Mouse (Mus musculus) liver, adult (tissue): Measurements from ENCODE around the gene Hba-a1.
"Not testable (repeated sequence)": the region's sequence is repeated elsewhere in the genome, so short reads cannot be mapped to it uniquely, and the experiment has no call there.

Experiments
- GATA4 ChIP-seq: IDR thresholded peaks from 2 replicates; pipeline ENCODE4 v1.6.1; 2014; ENCODE audit warnings: mild to moderate bottlenecking, low read length; ENCODE audit not compliant: insufficient replicate concordance

The Hba-a1 gene

GRCm38 (mm10) chr11:32283091-32283777 lies at the start of gene Hba-a1:
Gene Hba-a1 (plus strand): TSS chr11:32283511.
- not testable (repeated sequence) for TF ChIP-seq GATA4

GRCm38 (mm10) chr11:32233895-32234294 lies 49.4 kb upstream of the Hba-a1 start:
- TF ChIP-seq GATA4, result no peak

GRCm38 (mm10) chr11:32234816-32235485 lies 48.4 kb upstream of the Hba-a1 start:
- TF ChIP-seq GATA4, result no peak

- no peak for TF ChIP-seq GATA4
Observed at GRCm38 (mm10) chr11:32235646-32236045, 47.7 kb upstream of the Hba-a1 start.

- no peak for TF ChIP-seq GATA4
Observed at GRCm38 (mm10) chr11:32236132-32236531, 47.2 kb upstream of the Hba-a1 start.

GRCm38 (mm10) chr11:32236712-32237410 lies 46.5 kb upstream of the Hba-a1 start:
- TF ChIP-seq GATA4, result no peak

- TF ChIP-seq GATA4, result no peak
Observed at GRCm38 (mm10) chr11:32237411-32237795, 45.9 kb upstream of the Hba-a1 start.

GRCm38 (mm10) chr11:32238093-32238860 lies 45.0 kb upstream of the Hba-a1 start:
- no peak for TF ChIP-seq GATA4

GRCm38 (mm10) chr11:32241391-32241790 lies 41.9 kb upstream of the Hba-a1 start:
- TF ChIP-seq GATA4, result no peak

GRCm38 (mm10) chr11:32242209-32242608 lies 41.1 kb upstream of the Hba-a1 start:
- no peak for TF ChIP-seq GATA4

GRCm38 (mm10) chr11:32243205-32243955 lies 39.9 kb upstream of the Hba-a1 start:
- no peak for TF ChIP-seq GATA4

- TF ChIP-seq GATA4, result no peak
Observed at GRCm38 (mm10) chr11:32244064-32244463, 39.2 kb upstream of the Hba-a1 start.

- TF ChIP-seq GATA4, result no peak
Observed at GRCm38 (mm10) chr11:32244617-32245016, 38.7 kb upstream of the Hba-a1 start.

GRCm38 (mm10) chr11:32245614-32246013 lies 37.7 kb upstream of the Hba-a1 start:
- TF ChIP-seq GATA4, result no peak

GRCm38 (mm10) chr11:32247068-32247467 lies 36.2 kb upstream of the Hba-a1 start:
- TF ChIP-seq GATA4, result no peak

GRCm38 (mm10) chr11:32248350-32248749 lies 35.0 kb upstream of the Hba-a1 start:
- TF ChIP-seq GATA4, result no peak
